Mouse (Mus musculus) ovary, postnatal 36 days (tissue): Measurements from ENCODE around the gene Palm3.
A peak's percentile ranks its signal among the peaks of the same experiment; 100 is the strongest.
"Not testable (repeated sequence)": the region's sequence is repeated elsewhere in the genome, so short reads cannot be mapped to it uniquely, and the experiment has no call there.

Experiments used
- DNase-seq: peaks from one replicate; pipeline ENCODE4 v3.0.0; 2022; ENCODE audit warnings: low spot score, mixed read lengths

Gene Palm3

GRCm38 (mm10) chr8:83997511-83998141, 23.6 kb upstream of the Palm3 start, which contains the start of gene Samd1:
Samd1 (plus strand) TSS chr8:83997672.
- peak; percentile 64 for DNase-seq

GRCm38 (mm10) chr8:83998231-83999056, 22.8 kb upstream of the Palm3 start:
- DNase-seq: peak; percentile 65

- no peak for DNase-seq
These were observed 22.1 kb upstream of the Palm3 start for GRCm38 (mm10) chr8:83999057-83999705.

- DNase-seq: no peak
These were observed 21.4 kb upstream of the Palm3 start for GRCm38 (mm10) chr8:83999825-84000224.

- no peak for DNase-seq
These were observed 19.8 kb upstream of the Palm3 start, which contains the start of gene 1700067K01Rik for GRCm38 (mm10) chr8:84001281-84002000. 1700067K01Rik (plus strand) TSS chr8:84001502.

GRCm38 (mm10) chr8:84002957-84003611, 18.2 kb upstream of the Palm3 start:
- no peak for DNase-seq

GRCm38 (mm10) chr8:84003612-84004246, 17.5 kb upstream of the Palm3 start:
- no peak for DNase-seq

GRCm38 (mm10) chr8:84004533-84005201, 16.6 kb upstream of the Palm3 start:
- peak; percentile 93 for DNase-seq

GRCm38 (mm10) chr8:84005502-84005901, 15.8 kb upstream of the Palm3 start:
- DNase-seq: not testable (repeated sequence)

GRCm38 (mm10) chr8:84008362-84008761, 12.9 kb upstream of the Palm3 start:
- no peak for DNase-seq

GRCm38 (mm10) chr8:84009876-84010275, 11.4 kb upstream of the Palm3 start:
- peak; percentile 84 for DNase-seq

- DNase-seq: peak; percentile 82
These were observed 10.4 kb upstream of the Palm3 start for GRCm38 (mm10) chr8:84010625-84011611.

- DNase-seq: no peak
These were observed 9.4 kb upstream of the Palm3 start, which contains the start of gene 2210011C24Rik for GRCm38 (mm10) chr8:84011705-84012498. 2210011C24Rik (minus strand) TSS chr8:84012171.

GRCm38 (mm10) chr8:84012499-84013165, 8.6 kb upstream of the Palm3 start:
- DNase-seq: no peak

GRCm38 (mm10) chr8:84015833-84016232, 5.4 kb upstream of the Palm3 start:
- no peak for DNase-seq

- no peak for DNase-seq
These were observed 1.5 kb upstream of the Palm3 start for GRCm38 (mm10) chr8:84019738-84020137.

- DNase-seq: no peak
These were observed 298 bp downstream of the Palm3 start for GRCm38 (mm10) chr8:84021569-84021968.

- DNase-seq: no peak
These were observed 1.8 kb downstream of the Palm3 start for GRCm38 (mm10) chr8:84023085-84023484.
